Mouse (Mus musculus) brain, embryonic 18.5 days (tissue): ENCODE data around the gene Thsd4.

Source experiments
- DNase-seq: peaks from one replicate; pipeline ENCODE4 v3.0.0-alpha.2; 2012; ENCODE audit warnings: low read depth, low spot score

The Thsd4 gene

GRCm38 (mm10) chr9:60521806-60522264 is at the start of gene Thsd4:
Gene Thsd4 (minus strand): TSS chr9:60522046.
- no peak for DNase-seq

GRCm38 (mm10) chr9:60571041-60571440 is 49.2 kb upstream of the Thsd4 start:
- no peak for DNase-seq

- peak; percentile 14 for DNase-seq
Observed at GRCm38 (mm10) chr9:60569366-60569765, 47.5 kb upstream of the Thsd4 start.

GRCm38 (mm10) chr9:60563809-60564208 is 42.0 kb upstream of the Thsd4 start:
- no peak for DNase-seq

- no peak for DNase-seq
Observed at GRCm38 (mm10) chr9:60562443-60563371, 40.9 kb upstream of the Thsd4 start.

- peak; percentile 54 for DNase-seq
Observed at GRCm38 (mm10) chr9:60561641-60562289, 39.9 kb upstream of the Thsd4 start.

GRCm38 (mm10) chr9:60558507-60558906 is 36.7 kb upstream of the Thsd4 start:
- no peak for DNase-seq

- DNase-seq = no peak
Observed at GRCm38 (mm10) chr9:60551238-60551637, 29.4 kb upstream of the Thsd4 start.

- DNase-seq = no peak
Observed at GRCm38 (mm10) chr9:60548182-60548581, 26.3 kb upstream of the Thsd4 start.

- no peak for DNase-seq
Observed at GRCm38 (mm10) chr9:60546169-60546568, 24.3 kb upstream of the Thsd4 start.

GRCm38 (mm10) chr9:60545361-60546096 is 23.7 kb upstream of the Thsd4 start:
- DNase-seq = no peak

GRCm38 (mm10) chr9:60543422-60544015 is 21.7 kb upstream of the Thsd4 start:
- DNase-seq = no peak

GRCm38 (mm10) chr9:60530310-60530709 is 8.5 kb upstream of the Thsd4 start:
- no peak for DNase-seq

- no peak for DNase-seq
Observed at GRCm38 (mm10) chr9:60529348-60530243, 7.8 kb upstream of the Thsd4 start.

GRCm38 (mm10) chr9:60528269-60528668 is 6.4 kb upstream of the Thsd4 start:
- DNase-seq = no peak

GRCm38 (mm10) chr9:60527836-60528235 is 6.0 kb upstream of the Thsd4 start:
- no peak for DNase-seq

- no peak for DNase-seq
Observed at GRCm38 (mm10) chr9:60527051-60527450, 5.2 kb upstream of the Thsd4 start.

GRCm38 (mm10) chr9:60526195-60526594 is 4.3 kb upstream of the Thsd4 start:
- no peak for DNase-seq

GRCm38 (mm10) chr9:60521143-60521542 is 703 bp downstream of the Thsd4 start:
- no peak for DNase-seq

- no peak for DNase-seq
Observed at GRCm38 (mm10) chr9:60519601-60520000, 2.2 kb downstream of the Thsd4 start.

GRCm38 (mm10) chr9:60518216-60518615 is 3.6 kb downstream of the Thsd4 start:
- DNase-seq = no peak
